8 mouse cellular contexts compared by ENCODE assay signal in the genomic region with DNA sequence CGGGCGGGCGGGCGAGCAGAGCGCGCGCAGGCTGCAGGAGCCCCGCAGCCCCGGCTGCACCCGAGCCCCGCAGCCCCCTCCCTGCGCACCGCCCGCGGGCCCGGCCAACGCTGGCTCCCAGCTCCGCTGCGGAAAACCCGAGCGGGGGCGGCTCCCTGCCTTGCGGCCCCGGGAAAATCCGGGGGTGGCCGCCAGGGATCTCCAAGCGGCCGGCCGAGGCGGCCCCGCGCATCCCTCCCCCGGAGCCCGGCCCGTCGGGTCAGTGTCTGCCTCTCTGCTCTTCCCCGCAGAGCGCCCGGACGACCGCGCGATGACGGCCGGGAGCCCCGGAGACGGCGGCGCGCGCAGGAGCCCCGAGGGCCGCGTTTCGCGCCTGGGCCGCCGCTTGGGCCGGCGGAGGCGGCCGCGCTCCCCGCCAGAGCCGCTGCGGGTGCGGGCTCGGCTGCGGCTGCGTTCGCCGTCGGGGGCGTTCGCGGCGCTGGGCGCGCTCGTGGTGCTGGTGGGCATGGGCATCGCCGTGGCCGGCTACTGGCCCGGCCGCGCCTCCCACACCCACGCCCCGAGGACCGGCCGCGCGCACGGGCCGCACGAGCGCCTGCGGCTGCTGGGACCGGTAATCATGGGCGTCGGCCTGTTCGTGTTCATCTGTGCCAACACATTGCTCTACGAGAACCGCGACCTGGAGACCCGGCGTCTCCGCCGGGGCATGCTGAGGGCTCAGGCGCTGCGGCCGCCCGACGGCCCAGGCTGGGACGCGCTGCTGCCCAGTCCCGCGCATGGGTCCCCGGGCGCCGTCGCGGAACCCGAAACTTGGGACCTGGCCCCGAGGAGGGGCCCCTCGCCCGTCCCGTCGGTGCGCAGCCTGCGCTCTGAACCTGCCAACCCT. TPM values are rescaled to one million over a fixed set of nuclear protein-coding genes. Genes with fewer than 3 reads are reported as not detected.
DNase-seq lines count a peak whose midpoint lies in the region; ATAC-seq and TF ChIP-seq lines count a peak whose summit lies in the region.

A gene (plus strand): TSS at position 311 of the 886 bp plus-strand sequence.

- H3K4me1 ChIP-seq in kidney, adult 2 months (ENCODE audit: control insufficient read depth, insufficient read depth, low read length): peaks cover 10% of the 10 kb centered on the region
- peaks cover 25% of the 10 kb centered on the region for H3K4me1 ChIP-seq in forebrain, embryonic 16.5 days (replicated peaks; ENCODE audit: control insufficient read depth, insufficient read depth, low read length)
- H3K4me1 ChIP-seq in kidney, postnatal 0 days (replicated peaks; ENCODE audit: insufficient read depth, low read length): peaks cover 25% of the 10 kb centered on the region
- peaks cover 16% of the 10 kb centered on the region for H3K4me1 ChIP-seq in midbrain, embryonic 16.5 days (ENCODE audit: control insufficient read depth, insufficient read depth, low read length)

- no peaks in the 10 kb centered on the region for H3K9me3 ChIP-seq in forebrain, embryonic 16.5 days (ENCODE audit: control insufficient read depth, low read length)
- no peaks in the 10 kb centered on the region for H3K9me3 ChIP-seq in kidney, postnatal 0 days (replicated peaks; ENCODE audit: low read length)
- H3K9me3 ChIP-seq in midbrain, embryonic 16.5 days (replicated peaks; ENCODE audit: control insufficient read depth, low read length, poor library complexity, severe bottlenecking): no peaks in the 10 kb centered on the region

- H3K4me3 ChIP-seq in kidney, adult 2 months (ENCODE audit: insufficient read depth, low read depth, low read length): peak within 1 kb of the TSS; percentile 64
- peak within 1 kb of the TSS; percentile 47 for H3K4me3 ChIP-seq in forebrain, embryonic 16.5 days (replicated peaks; ENCODE audit: low read length)
- H3K4me3 ChIP-seq in kidney, postnatal 0 days (replicated peaks; ENCODE audit: low read depth, low read length): peak within 1 kb of the TSS; percentile 62
- peak within 1 kb of the TSS; percentile 43 for H3K4me3 ChIP-seq in midbrain, embryonic 16.5 days (ENCODE audit: low read depth, low read length)

- H3K36me3 ChIP-seq in kidney, adult 2 months (ENCODE audit: control insufficient read depth, insufficient read depth, low read length): peaks cover 2% of the 10 kb centered on the region; the same call in 1 of the 2 replicates
- H3K36me3 ChIP-seq in forebrain, embryonic 16.5 days (ENCODE audit: control insufficient read depth, insufficient read depth): peaks cover 6% of the 10 kb centered on the region; the same call in 1 of the 2 replicates
- H3K36me3 ChIP-seq in kidney, postnatal 0 days (ENCODE audit: insufficient read depth, low read length): 0 out of 2 replicates have a peak, but pooled peaks cover 15% of the 10 kb centered on the region
- peaks cover 7% of the 10 kb centered on the region for H3K36me3 ChIP-seq in midbrain, embryonic 16.5 days (ENCODE audit: control insufficient read depth, insufficient read depth, low read length)

- TF ChIP-seq POLR2A in kidney, adult 2 months (IDR thresholded peaks at IDR 0.05; ENCODE audit: low read depth, low read length): no peak

- no peak for TF ChIP-seq CTCF in kidney, adult 2 months (conservative IDR thresholded peaks at IDR 0.05; ENCODE audit: insufficient read depth, insufficient read length, low read depth, low read length)
- TF ChIP-seq CTCF in kidney, postnatal 0 days (IDR thresholded peaks at IDR 0.05; ENCODE audit: low read depth): no peak

- WGBS in kidney, adult 2 months: 7% methylated on average over 124 of the region's 130 CpGs
- 2% methylated on average over 111 of the region's 130 CpGs for WGBS in forebrain, embryonic 16.5 days
- WGBS in kidney, postnatal 0 days: under 1% methylated on average over 114 of the region's 130 CpGs
- 2% methylated on average over 102 of the region's 130 CpGs for WGBS in midbrain, embryonic 16.5 days

- peak within 1 kb of the TSS; percentile 81 for H3K4me2 ChIP-seq in forebrain, embryonic 16.5 days (ENCODE audit: low read length)
- H3K4me2 ChIP-seq in kidney, postnatal 0 days (ENCODE audit: low read length): peak within 1 kb of the TSS; percentile 88
- H3K4me2 ChIP-seq in midbrain, embryonic 16.5 days (ENCODE audit: low read length): peak within 1 kb of the TSS; percentile 74

- H3K27ac ChIP-seq in kidney, adult 2 months (ENCODE audit: insufficient read depth, low read depth, low read length): peak within 1 kb of the TSS; percentile 69
- no peak within 1 kb of the TSS for H3K27ac ChIP-seq in forebrain, embryonic 16.5 days (ENCODE audit: low read length)
- H3K27ac ChIP-seq in kidney, postnatal 0 days: peak within 1 kb of the TSS; percentile 86
- H3K27ac ChIP-seq in midbrain, embryonic 16.5 days (ENCODE audit: low read length): no peak within 1 kb of the TSS

- peak within 1 kb of the TSS; percentile 44 for H3K9ac ChIP-seq in forebrain, embryonic 16.5 days (replicated peaks; ENCODE audit: low read depth, low read length)
- peak within 1 kb of the TSS; percentile 79 for H3K9ac ChIP-seq in kidney, postnatal 0 days (ENCODE audit: low read depth, low read length)
- peak within 1 kb of the TSS; percentile 64 for H3K9ac ChIP-seq in midbrain, embryonic 16.5 days (ENCODE audit: low read depth, low read length)

- peak; percentile 49 for DNase-seq in kidney, adult 2 months
- DNase-seq in kidney, adult 8-10 months: no peak
- DNase-seq in adrenal gland, adult 18-20 months (ENCODE audit: low spot score in 2 of 2): peak; percentile 35 to 50
- peak; percentile 39 for DNase-seq in kidney, postnatal 0 days (ENCODE audit: low spot score)
- DNase-seq in ovary, postnatal 14 days (ENCODE audit: low spot score): no peak

- peak; percentile 14; the same call in 1 of the 2 replicates for ATAC-seq in forebrain, embryonic 16.5 days
- no peak for ATAC-seq in kidney, postnatal 0 days (replicated peaks; ENCODE audit: low FRiP score, low read depth)
- ATAC-seq in midbrain, embryonic 16.5 days: no peak
- no peak for ATAC-seq in monocyte, adult 5-6 weeks (replicated peaks; ENCODE audit: insufficient number of reproducible peaks, low FRiP score, low TSS enrichment, poor library complexity, severe bottlenecking)

- no peaks in the 10 kb centered on the region for H3K27me3 ChIP-seq in kidney, adult 2 months (replicated peaks; ENCODE audit: control insufficient read depth, insufficient read depth, low read length)
- H3K27me3 ChIP-seq in forebrain, embryonic 16.5 days (replicated peaks; ENCODE audit: control insufficient read depth, insufficient read depth, low read length): peaks cover 64% of the 10 kb centered on the region
- peaks cover 13% of the 10 kb centered on the region; the same call in 1 of the 2 replicates for H3K27me3 ChIP-seq in kidney, postnatal 0 days (ENCODE audit: insufficient read depth, low read length)
- peaks cover 58% of the 10 kb centered on the region for H3K27me3 ChIP-seq in midbrain, embryonic 16.5 days (ENCODE audit: control insufficient read depth, insufficient read depth, low read depth, low read length)

RNA-seq across cellular contexts. Expression of the gene that starts here (rescaled TPM):
- polyA plus RNA-seq in kidney, adult 2 months (2012; rRNA removed): 11.3 and 17.0 TPM in 2 replicates
- 10 to 100 TPM in 1 of 2 experiments, 1 to 10 TPM in 1; 6.2 to 11.5 TPM for total RNA-seq in adrenal gland, adult 18-20 months (2021)
- not detected in 2 replicates for polyA plus RNA-seq in forebrain, embryonic 16.5 days (2015; fragmentation: Nextera tagmentation; extraction: Ambion mirVana)
- 2.7 and 3.9 TPM in 2 replicates for polyA plus RNA-seq in kidney, postnatal 0 days (2015; fragmentation: Nextera tagmentation; extraction: Ambion mirVana)
- 0.18 TPM in 1 of 2 replicates, not detected in the other for polyA plus RNA-seq in midbrain, embryonic 16.5 days (2015; fragmentation: Nextera tagmentation; extraction: Ambion mirVana)
- 0.39 TPM in 1 of 3 replicates, not detected in the others for total RNA-seq in monocyte, adult 5-6 weeks (2017)

Comparison
In these comparisons a context has a peak if more than half of its experiments do, and no peak if none do; other contexts are left out.
1. DNase-seq: peak in kidney, adult 2 months (single experiment), adrenal gland, adult 18-20 months (2 of 2) and kidney, postnatal 0 days (single experiment); none in kidney, adult 8-10 months (0 of 2) and ovary, postnatal 14 days (single experiment).
2. Peak in ATAC-seq, H3K4me3 ChIP-seq, H3K9ac ChIP-seq and H3K4me2 ChIP-seq in forebrain, embryonic 16.5 days; RNA of the gene not detected or under 1 TPM.
3. H3K27ac ChIP-seq: peak in kidney, adult 2 months (single experiment) and kidney, postnatal 0 days (single experiment); none in forebrain, embryonic 16.5 days (single experiment) and midbrain, embryonic 16.5 days (single experiment).
4. Peak in every context shown above with its lines, with median percentiles within 50 percentile points of each other: H3K4me3 ChIP-seq, H3K4me2 ChIP-seq and H3K9ac ChIP-seq.